Mouse (Mus musculus): ENCODE results near the gene Mef2b. TPM values are rescaled to one million over a fixed set of nuclear protein-coding genes. Genes with fewer than 3 reads are reported as not detected.

Gene Mef2b
- total and polyA plus RNA-seq, 3 experiments, result 60.1 to 232 (median 168) TPM

GRCm38 (mm10) chr8:70174079-70174478 lies 34.6 kb downstream of the Mef2b start (continued):
- TF ChIP-seq SMC3 (IDR thresholded peaks at IDR 0.05; ENCODE audit: low read depth, low read length) (no peak), POLR2A (IDR thresholded peaks at IDR 0.05; ENCODE audit: low read depth, low read length) (no peak), RAD21 (IDR thresholded peaks at IDR 0.05; ENCODE audit: low read depth, low read length) (no peak), ETS1 (conservative IDR thresholded peaks at IDR 0.05; ENCODE audit: low read depth, low read length) (peak; percentile 48; the same call in 1 of the 2 replicates), USF2 (conservative IDR thresholded peaks at IDR 0.05; ENCODE audit: low read depth, low read length) (no peak), MXI1 (IDR thresholded peaks at IDR 0.05; ENCODE audit: low read depth, low read length) (peak; percentile 42; the same call in 1 of the 2 replicates)

DNA sequence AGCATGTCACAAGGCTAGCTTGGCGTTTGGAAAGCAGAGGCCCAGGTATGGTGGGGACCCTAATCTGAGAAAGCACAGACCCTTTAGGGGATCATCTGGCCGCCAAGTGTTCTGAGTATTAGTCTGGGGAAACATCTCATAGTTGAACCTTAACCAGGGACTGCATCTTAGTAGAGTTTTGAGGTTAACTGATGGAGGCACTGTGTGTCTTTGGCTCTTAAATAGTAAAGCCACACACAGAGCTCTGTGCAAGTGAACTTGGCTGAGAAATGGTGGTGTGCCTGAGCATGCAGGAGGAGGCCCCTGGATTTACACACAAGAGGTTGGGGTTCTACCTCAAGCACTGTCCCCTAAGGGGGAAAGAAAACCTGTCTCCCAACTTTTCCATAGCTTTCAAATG lies 38.7 kb downstream of the Mef2b start:
- Histone ChIP-seq H3K9me3 (replicated peaks; ENCODE audit: low read length) (no peaks in the 10 kb centered on the region), H3K4me2 (ENCODE audit: insufficient read depth, low read depth, poor library complexity, severe bottlenecking) (no peak overlapping the region), H3K9ac (ENCODE audit: insufficient read depth, low read depth) (no peak overlapping the region), H3K79me2 (replicated peaks; ENCODE audit: control insufficient read depth, extremely low read depth, insufficient read depth, poor library complexity, severe bottlenecking) (peaks cover 7% of the 10 kb centered on the region), H3K4me3 (replicated peaks in 1 of 3; ENCODE audit: low read depth in 2 of 3, low read length in 2 of 3, poor library complexity in 1 of 3) (no peak overlapping the region), H3K27ac (ENCODE audit: insufficient read depth, low read depth) (no peak overlapping the region), H3K36me3 (replicated peaks in 1 of 2; ENCODE audit: control insufficient read depth in 1 of 2, insufficient read depth in 1 of 2, low read length in 1 of 2) (peaks cover 51 to 71% of the 10 kb centered on the region in 2 experiments), H3K27me3 (replicated peaks) (no peaks in the 10 kb centered on the region), H3K4me1 (ENCODE audit: control insufficient read depth in 1 of 2, insufficient read depth in 2 of 2) (peaks cover 12 to 24% of the 10 kb centered on the region in 2 experiments; a peak in 3 of 4 replicates)
- no peak for DNase-seq (ENCODE audit: extremely low read depth)
- dilution Hi-C loops (cut with MboI; ENCODE audit: extremely low pct_ligation_motif_present, extremely low pct_unique_long_range_greater_than_20kb, low sequenced_read_pairs), result no loop called here
- TF ChIP-seq BHLHE40 (IDR thresholded peaks at IDR 0.05; ENCODE audit: low read depth, low read length), result no peak
- no peak for TF ChIP-seq USF1 (IDR thresholded peaks at IDR 0.05; ENCODE audit: low read depth, low read length)
- no peak for TF ChIP-seq MAX (IDR thresholded peaks at IDR 0.05; ENCODE audit: low read length)
- no peak for TF ChIP-seq POLR2AphosphoS2 (IDR thresholded peaks at IDR 0.05; ENCODE audit: low read depth, low read length)
- no peak for TF ChIP-seq IRF4 (IDR thresholded peaks at IDR 0.05; ENCODE audit: low read depth, low read length)
- no peak for TF ChIP-seq RAD21 (IDR thresholded peaks at IDR 0.05; ENCODE audit: low read depth, low read length)
- no peak for TF ChIP-seq JUND (conservative IDR thresholded peaks at IDR 0.05; ENCODE audit: low read depth, low read length)
- TF ChIP-seq GABPA (IDR thresholded peaks at IDR 0.05; ENCODE audit: insufficient replicate concordance, low read depth, low read length), result no peak
- no peak for TF ChIP-seq E2F4 (IDR thresholded peaks at IDR 0.05; ENCODE audit: insufficient replicate concordance, low read depth, low read length)
- no peak for TF ChIP-seq SMC3 (IDR thresholded peaks at IDR 0.05; ENCODE audit: low read depth, low read length)
- no peak for TF ChIP-seq TCF12 (IDR thresholded peaks at IDR 0.05; ENCODE audit: low read depth, low read length)
- TF ChIP-seq ZMIZ1 (IDR thresholded peaks at IDR 0.05; ENCODE audit: low read depth, low read length), result no peak
- TF ChIP-seq CTCF (conservative IDR thresholded peaks at IDR 0.05 in 1 of 2, IDR thresholded peaks at IDR 0.05 in 1 of 2; ENCODE audit: low read depth in 2 of 2, low read length in 2 of 2), result no peak
- in situ Hi-C loops (cut with MboI; ENCODE audit: low pct_ligation_motif_present, low pct_unique_long_range_greater_than_20kb, low sequenced_read_pairs), result no loop called here

- TF ChIP-seq SMC3 (IDR thresholded peaks at IDR 0.05; ENCODE audit: low read depth, low read length) (peak; percentile 36), RAD21 (IDR thresholded peaks at IDR 0.05; ENCODE audit: low read depth, low read length) (peak; percentile 40), CTCF (conservative IDR thresholded peaks at IDR 0.05 in 1 of 2, IDR thresholded peaks at IDR 0.05 in 1 of 2; ENCODE audit: low read depth in 2 of 2, low read length in 2 of 2) (peak in 1 of 2 experiments; percentile 53; a peak in 2 of 4 replicates), KAT2A (IDR thresholded peaks at IDR 0.05; ENCODE audit: insufficient replicate concordance, low read length) (no peak), POLR2A (IDR thresholded peaks at IDR 0.05; ENCODE audit: low read depth, low read length) (no peak)
- H3K27ac ChIP-seq (ENCODE audit: insufficient read depth, low read depth), result no peak overlapping the region
- H3K4me2 ChIP-seq (ENCODE audit: insufficient read depth, low read depth, poor library complexity, severe bottlenecking), result no peak overlapping the region
- peaks cover 56 to 77% of the 10 kb centered on the region in 2 experiments for H3K36me3 ChIP-seq (replicated peaks in 1 of 2; ENCODE audit: control insufficient read depth in 1 of 2, insufficient read depth in 1 of 2, low read length in 1 of 2)
- H3K4me3 ChIP-seq (replicated peaks in 1 of 3; ENCODE audit: low read depth in 2 of 3, low read length in 2 of 3, poor library complexity in 1 of 3), result no peak overlapping the region
- peaks cover 5 to 16% of the 10 kb centered on the region in 2 experiments; a peak in 3 of 4 replicates for H3K4me1 ChIP-seq (ENCODE audit: control insufficient read depth in 1 of 2, insufficient read depth in 2 of 2)
- no peaks in the 10 kb centered on the region for H3K27me3 ChIP-seq (replicated peaks)
- no peak overlapping the region for H3K9ac ChIP-seq (ENCODE audit: insufficient read depth, low read depth)
- no peaks in the 10 kb centered on the region for H3K9me3 ChIP-seq (replicated peaks; ENCODE audit: low read length)
- dilution Hi-C loops (cut with MboI; ENCODE audit: extremely low pct_ligation_motif_present, extremely low pct_unique_long_range_greater_than_20kb, low sequenced_read_pairs), result no loop called here
- H3K79me2 ChIP-seq (replicated peaks; ENCODE audit: control insufficient read depth, extremely low read depth, insufficient read depth, poor library complexity, severe bottlenecking), result no peaks in the 10 kb centered on the region; the same call in 1 of the 2 replicates
- DNase-seq (ENCODE audit: extremely low read depth), result no peak
- in situ Hi-C loops (cut with MboI; ENCODE audit: low pct_ligation_motif_present, low pct_unique_long_range_greater_than_20kb, low sequenced_read_pairs), result no loop called here
These were observed 39.6 kb downstream of the Mef2b start for GRCm38 (mm10) chr8:70179082-70179481.
